Mouse (Mus musculus) midbrain, embryonic 15.5 days (tissue): ENCODE measurements at regions not wholly inside any gene's neighbourhood (a gene's known extent, or its start where the extent isn't known, plus 50 kb on each side); places are given as distances from the start of the nearest gene placed in this dataset.

Source experiments
- ATAC-seq: fragments of 200-750 bp; cut with Nextera tagmentation; replicated peaks from 2 replicates; pipeline ENCODE4 v1.8.0; 2017; ENCODE audit warnings: moderate TSS enrichment
- H3K27ac ChIP-seq: fragments of 300-500 bp; sonication (generic); 2 replicates; pipeline ENCODE4 v1.5.1; 2015; ENCODE audit warnings: mild to moderate bottlenecking, inconsistent platforms
- H3K27me3 ChIP-seq: fragments of 300-500 bp; sonication (generic); replicated peaks from 2 replicates; pipeline ENCODE4 v1.6.1; 2015; ENCODE audit warnings: inconsistent platforms
- H3K36me3 ChIP-seq: fragments of 300-500 bp; sonication (generic); replicated peaks from 2 replicates; pipeline ENCODE4 v1.6.1; 2015; ENCODE audit warnings: inconsistent platforms
- H3K4me1 ChIP-seq: fragments of 300-500 bp; sonication (generic); 2 replicates; pipeline ENCODE4 v1.6.1; 2015; ENCODE audit warnings: inconsistent platforms
- H3K4me2 ChIP-seq: fragments of 300-500 bp; sonication (generic); 2 replicates; pipeline ENCODE4 v1.6.1; 2015; ENCODE audit warnings: inconsistent platforms, mild to moderate bottlenecking, moderate library complexity
- H3K4me3 ChIP-seq: fragments of 300-500 bp; sonication (generic); 2 replicates; pipeline ENCODE4 v1.5.1; 2015; ENCODE audit warnings: mild to moderate bottlenecking, inconsistent platforms
- H3K9ac ChIP-seq: fragments of 300-500 bp; sonication (generic); 2 replicates; pipeline ENCODE4 v1.6.1; 2015; ENCODE audit warnings: mild to moderate bottlenecking, inconsistent platforms
- H3K9me3 ChIP-seq: fragments of 300-500 bp; sonication (generic); 2 replicates; pipeline ENCODE4 v1.6.1; 2016; ENCODE audit warnings: inconsistent platforms
- WGBS: fragments of 180-500 bp; shearing (Covaris S2); methylation state at CpG from one replicate; pipeline ENCODE4 v1.1.7; 2015; ENCODE audit warnings: mixed read lengths; 5-methylcytosine and 5-hydroxymethylcytosine counted together

DNA sequence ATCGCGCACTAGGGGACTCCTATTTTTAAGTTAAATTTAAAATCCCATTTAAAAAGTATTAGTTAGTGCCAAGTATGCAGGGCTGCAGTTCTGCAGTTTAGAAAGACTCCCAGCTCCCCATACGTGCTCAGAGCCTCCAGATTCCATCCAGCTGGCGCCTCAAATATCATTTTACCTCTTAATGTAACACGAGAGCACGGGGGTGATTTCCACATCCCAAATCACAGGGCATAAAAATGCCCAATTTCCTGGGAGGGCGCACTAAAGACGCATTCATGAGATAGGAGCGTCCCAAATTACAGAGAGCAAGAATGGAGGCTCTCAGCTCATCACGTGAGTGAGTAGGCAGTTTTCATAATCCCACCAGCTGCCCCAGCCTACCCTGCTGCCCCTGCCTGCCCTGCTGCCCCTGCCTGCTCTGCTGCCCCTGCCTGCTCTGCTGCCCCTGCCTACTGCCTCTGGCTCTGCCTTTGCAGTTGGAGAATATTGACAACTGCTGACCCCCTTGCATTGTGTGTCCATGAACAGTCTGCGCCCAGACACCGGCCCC lies 414.1 kb downstream of the Ajap1 start:
- Histone ChIP-seq H3K4me2 (no peak overlapping the region), H3K36me3 (no peaks in the 10 kb centered on the region), H3K9me3 (no peaks in the 10 kb centered on the region), H3K9ac (no peak overlapping the region), H3K4me1 (peaks cover 15% of the 10 kb centered on the region), H3K27ac (no peak overlapping the region), H3K27me3 (no peaks in the 10 kb centered on the region), H3K4me3 (no peak overlapping the region)
- no peak for ATAC-seq
- 86% methylated on average over 12 of the region's 12 CpGs for WGBS

- Histone ChIP-seq H3K9ac (no peak overlapping the region), H3K27ac (no peak overlapping the region), H3K4me2 (no peak overlapping the region), H3K9me3 (no peaks in the 10 kb centered on the region), H3K36me3 (no peaks in the 10 kb centered on the region), H3K4me1 (0 out of 2 replicates have a peak, but pooled peaks cover 3% of the 10 kb centered on the region), H3K4me3 (no peak overlapping the region), H3K27me3 (no peaks in the 10 kb centered on the region)
- ATAC-seq, result no peak
- 67% methylated on average over 14 of the region's 14 CpGs for whole genome bisulfite sequencing
These were observed 418.5 kb downstream of the Ajap1 start for GRCm38 (mm10) chr4:153064021-153064605.

- ATAC-seq, result no peak
- H3K27me3 ChIP-seq, result no peaks in the 10 kb centered on the region
- WGBS, result 80% methylated on average over 9 of the region's 9 CpGs
- no peaks in the 10 kb centered on the region for H3K9me3 ChIP-seq
- H3K36me3 ChIP-seq, result no peaks in the 10 kb centered on the region
- H3K27ac ChIP-seq, result no peak overlapping the region
- 0 out of 2 replicates have a peak, but pooled peaks cover 3% of the 10 kb centered on the region for H3K4me1 ChIP-seq
- no peak overlapping the region for H3K9ac ChIP-seq
- H3K4me2 ChIP-seq, result no peak overlapping the region
- H3K4me3 ChIP-seq, result no peak overlapping the region
These were observed 419.2 kb downstream of the Ajap1 start for GRCm38 (mm10) chr4:153063402-153063801.

GRCm38 (mm10) chr4:153058152-153058551 lies 424.5 kb downstream of the Ajap1 start:
- Histone ChIP-seq H3K27me3 (no peaks in the 10 kb centered on the region), H3K9me3 (no peaks in the 10 kb centered on the region), H3K36me3 (no peaks in the 10 kb centered on the region), H3K4me2 (no peak overlapping the region), H3K4me3 (no peak overlapping the region), H3K4me1 (no peaks in the 10 kb centered on the region), H3K27ac (no peak overlapping the region), H3K9ac (no peak overlapping the region)
- WGBS, result 57% methylated on average over 12 of the region's 12 CpGs
- no peak for ATAC-seq

GRCm38 (mm10) chr4:153023711-153024110 lies 458.9 kb downstream of the Ajap1 start:
- ATAC-seq, result no peak
- no peaks in the 10 kb centered on the region for H3K36me3 ChIP-seq
- H3K27ac ChIP-seq, result no peak overlapping the region
- no peaks in the 10 kb centered on the region for H3K9me3 ChIP-seq
- no peak overlapping the region for H3K9ac ChIP-seq
- H3K4me1 ChIP-seq, result peaks cover 2% of the 10 kb centered on the region; the same call in 1 of the 2 replicates
- no peak overlapping the region for H3K4me2 ChIP-seq
- H3K27me3 ChIP-seq, result no peaks in the 10 kb centered on the region
- H3K4me3 ChIP-seq, result no peak overlapping the region

GRCm38 (mm10) chr4:153019211-153019610 lies 463.4 kb downstream of the Ajap1 start:
- peaks cover 12% of the 10 kb centered on the region for H3K4me1 ChIP-seq
- no peaks in the 10 kb centered on the region for H3K9me3 ChIP-seq
- no peak overlapping the region for H3K4me3 ChIP-seq
- ATAC-seq, result no peak
- no peaks in the 10 kb centered on the region for H3K27me3 ChIP-seq
- 86% methylated on average over 10 of the region's 10 CpGs for WGBS
- no peaks in the 10 kb centered on the region for H3K36me3 ChIP-seq
- no peak overlapping the region for H3K27ac ChIP-seq
- H3K4me2 ChIP-seq, result no peak overlapping the region
- no peak overlapping the region for H3K9ac ChIP-seq

- Histone ChIP-seq H3K4me2 (peak overlapping the region; percentile 32), H3K4me3 (no peak overlapping the region), H3K36me3 (no peaks in the 10 kb centered on the region), H3K9me3 (no peaks in the 10 kb centered on the region), H3K27ac (peak overlapping the region; percentile 58), H3K27me3 (no peaks in the 10 kb centered on the region), H3K4me1 (peaks cover 12% of the 10 kb centered on the region), H3K9ac (no peak overlapping the region)
- 33% methylated on average over 28 of the region's 28 CpGs for WGBS
- peak; percentile 42; the same call in 1 of the 2 replicates for ATAC-seq
These were observed 464.3 kb downstream of the Ajap1 start for GRCm38 (mm10) chr4:153018138-153018921.

GRCm38 (mm10) chr4:153017816-153018137 lies 464.8 kb downstream of the Ajap1 start:
- peaks cover 12% of the 10 kb centered on the region for H3K4me1 ChIP-seq
- H3K9me3 ChIP-seq, result no peaks in the 10 kb centered on the region
- no peaks in the 10 kb centered on the region for H3K27me3 ChIP-seq
- H3K9ac ChIP-seq, result no peak overlapping the region
- no peak overlapping the region for H3K4me3 ChIP-seq
- ATAC-seq, result no peak; the same call in 1 of the 2 replicates
- H3K36me3 ChIP-seq, result no peaks in the 10 kb centered on the region
- peak overlapping the region; percentile 32; the same call in 1 of the 2 replicates for H3K4me2 ChIP-seq
- WGBS, result 54% methylated on average over 2 of the region's 2 CpGs
- peak overlapping the region; percentile 58 for H3K27ac ChIP-seq

DNA sequence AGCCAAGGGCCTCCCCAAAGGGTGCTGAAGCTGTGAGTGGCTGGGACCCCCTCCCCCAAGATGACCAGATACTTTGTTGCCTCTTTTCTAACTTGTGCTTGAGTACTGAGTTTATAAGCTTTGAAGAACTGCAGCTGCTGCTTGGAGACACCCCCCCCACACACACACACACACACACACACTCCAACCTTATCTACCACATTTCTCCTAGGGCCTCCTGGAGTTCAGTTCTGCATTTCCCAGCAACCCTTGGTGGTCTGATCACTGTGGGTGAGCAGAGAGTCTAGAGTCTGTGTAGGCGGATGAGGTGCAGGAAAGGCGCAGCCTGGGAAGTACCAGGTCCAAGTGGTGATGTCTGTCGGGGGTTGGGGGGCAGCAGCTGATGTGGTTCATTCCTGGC lies 479.3 kb downstream of the Ajap1 start:
- peaks cover 7% of the 10 kb centered on the region; the same call in 1 of the 2 replicates for H3K4me1 ChIP-seq
- no peak overlapping the region for H3K9ac ChIP-seq
- H3K9me3 ChIP-seq, result no peaks in the 10 kb centered on the region
- ATAC-seq, result no peak
- no peak overlapping the region for H3K4me2 ChIP-seq
- WGBS, result 77% methylated on average over 3 of the region's 3 CpGs
- no peaks in the 10 kb centered on the region for H3K36me3 ChIP-seq
- H3K27ac ChIP-seq, result no peak overlapping the region
- H3K27me3 ChIP-seq, result no peaks in the 10 kb centered on the region
- no peak overlapping the region for H3K4me3 ChIP-seq

GRCm38 (mm10) chr4:153002516-153002915 lies 480.1 kb downstream of the Ajap1 start:
- no peak overlapping the region for H3K4me3 ChIP-seq

DNA sequence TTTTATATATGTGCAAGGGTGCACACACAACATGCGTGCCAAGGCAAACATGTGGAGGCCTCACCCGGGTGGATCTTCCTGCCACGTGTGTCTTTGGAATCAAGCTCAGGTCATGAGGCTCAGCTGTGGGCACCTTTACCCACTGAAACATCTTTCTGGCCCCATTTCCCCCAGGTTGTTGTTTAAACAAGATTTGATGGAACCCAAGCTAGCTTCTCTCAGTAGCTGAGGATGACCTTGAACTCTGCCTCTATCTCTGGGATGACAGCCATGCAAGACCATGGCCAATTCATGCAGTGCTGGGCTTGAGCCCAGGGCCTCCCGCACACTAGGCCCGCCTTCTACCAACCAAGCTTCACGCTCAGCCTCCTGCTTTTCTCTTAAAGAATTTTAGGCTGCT lies 480.9 kb downstream of the Ajap1 start:
- no peaks in the 10 kb centered on the region for H3K9me3 ChIP-seq
- H3K4me1 ChIP-seq, result peaks cover 7% of the 10 kb centered on the region; the same call in 1 of the 2 replicates
- H3K27ac ChIP-seq, result no peak overlapping the region
- no peak overlapping the region for H3K4me3 ChIP-seq
- 87% methylated on average over 6 of the region's 6 CpGs for WGBS
- no peak for ATAC-seq
- no peak overlapping the region for H3K4me2 ChIP-seq
- H3K27me3 ChIP-seq, result no peaks in the 10 kb centered on the region
- no peak overlapping the region for H3K9ac ChIP-seq
- H3K36me3 ChIP-seq, result no peaks in the 10 kb centered on the region

More at GRCm38 (mm10) chr4:153002516-153002915, 480.1 kb downstream of the Ajap1 start:
- H3K27me3 ChIP-seq, result no peaks in the 10 kb centered on the region
- no peak overlapping the region for H3K27ac ChIP-seq
- no peak for ATAC-seq
- no peak overlapping the region for H3K4me2 ChIP-seq
- WGBS, result 76% methylated on average over 4 of the region's 4 CpGs
- no peak overlapping the region for H3K9ac ChIP-seq
- H3K9me3 ChIP-seq, result no peaks in the 10 kb centered on the region
- no peaks in the 10 kb centered on the region for H3K36me3 ChIP-seq
- H3K4me1 ChIP-seq, result peaks cover 7% of the 10 kb centered on the region; the same call in 1 of the 2 replicates

DNA sequence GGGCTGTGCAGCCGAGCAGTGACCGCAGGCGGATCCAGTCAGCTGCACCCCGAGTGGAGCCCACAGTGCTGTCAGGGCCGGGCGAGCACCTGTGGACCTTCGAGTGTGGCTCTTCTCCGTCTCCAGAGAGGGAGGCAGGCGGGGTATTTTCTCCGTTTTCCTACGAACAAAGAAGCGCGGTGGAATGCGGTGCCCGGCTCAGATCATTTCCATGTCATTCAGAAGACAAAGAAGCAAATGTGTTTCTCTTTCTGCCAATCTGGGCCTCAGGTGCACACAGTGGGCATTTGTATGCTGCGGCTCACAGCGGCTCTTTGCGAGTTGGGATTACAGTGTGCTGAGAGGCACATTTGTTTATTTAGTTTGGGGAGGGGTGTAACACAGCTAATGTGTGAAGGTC lies 483.1 kb downstream of the Ajap1 start:
- WGBS, result 29% methylated on average over 18 of the region's 18 CpGs
- H3K27ac ChIP-seq, result no peak overlapping the region
- no peak overlapping the region for H3K4me3 ChIP-seq
- H3K4me1 ChIP-seq, result peaks cover 7% of the 10 kb centered on the region; the same call in 1 of the 2 replicates
- 0 out of 2 replicates have a peak, but pooled peaks have one; percentile 45 for ATAC-seq
- no peaks in the 10 kb centered on the region for H3K27me3 ChIP-seq
- no peaks in the 10 kb centered on the region for H3K36me3 ChIP-seq
- no peaks in the 10 kb centered on the region for H3K9me3 ChIP-seq
- peak overlapping the region; percentile 4; the same call in 1 of the 2 replicates for H3K4me2 ChIP-seq
- 0 out of 2 replicates have a peak overlapping the region, but pooled peaks have one; percentile 9 for H3K9ac ChIP-seq
